Mouse (Mus musculus) forebrain, embryonic 10.5 days (tissue): ENCODE measurements around the gene Ahsa2. TPM values are rescaled to one million over a fixed set of nuclear protein-coding genes. Genes with fewer than 3 reads are reported as not detected.
"Not testable (repeated sequence)": the region's sequence is repeated elsewhere in the genome, so short reads cannot be mapped to it uniquely, and the experiment has no call there.

Source experiments
- DNase-seq: peaks from one replicate; pipeline ENCODE4 v3.0.0-alpha.2; 2017; ENCODE audit warnings: low spot score; ENCODE audit errors: extremely low spot score
- H3K27ac ChIP-seq: fragments of 300-500 bp; sonication (generic); 2 replicates; pipeline ENCODE4 v1.5.1; 2016; ENCODE audit warnings: mild to moderate bottlenecking
- H3K27me3 ChIP-seq: fragments of 300-500 bp; sonication (generic); 2 replicates; pipeline ENCODE4 v1.6.1; 2016; ENCODE audit warnings: mild to moderate bottlenecking; ENCODE audit not compliant: poor library complexity, severe bottlenecking
- H3K36me3 ChIP-seq: fragments of 300-500 bp; sonication (generic); replicated peaks from 2 replicates; pipeline ENCODE4 v1.6.1; 2016; ENCODE audit warnings: mild to moderate bottlenecking, moderate library complexity
- H3K4me1 ChIP-seq: fragments of 300-500 bp; sonication (generic); 2 replicates; pipeline ENCODE4 v1.6.1; 2016
- H3K4me3 ChIP-seq: fragments of 300-500 bp; sonication (generic); 2 replicates; pipeline ENCODE4 v1.5.1; 2016; ENCODE audit warnings: mild to moderate bottlenecking, moderate library complexity
- H3K9me3 ChIP-seq: fragments of 300-500 bp; sonication (generic); 2 replicates; pipeline ENCODE4 v1.6.1; 2016; ENCODE audit warnings: mild to moderate bottlenecking, moderate library complexity
- WGBS: fragments of 180-500 bp; shearing (Covaris S2); methylation state at CpG from one replicate; pipeline ENCODE4 v1.1.7; 2016; 5-methylcytosine and 5-hydroxymethylcytosine counted together
- microRNA-seq: library from miRNA; unstranded; fragments of <30 nt; microRNA quantifications from one replicate; pipeline ENCODE4, GENCODE M21; 2017
- polyA plus RNA-seq: library from polyadenylated mRNA; unstranded; fragments of >200 nt; fragmentation: Nextera tagmentation; extraction: Ambion mirVana; gene quantifications from 2 replicates; pipeline ENCODE4 v1.2.1, GENCODE M21; 2016

The Ahsa2 gene
- polyA plus RNA-seq, 1 experiment from 2014 or later = 119 TPM

DNA sequence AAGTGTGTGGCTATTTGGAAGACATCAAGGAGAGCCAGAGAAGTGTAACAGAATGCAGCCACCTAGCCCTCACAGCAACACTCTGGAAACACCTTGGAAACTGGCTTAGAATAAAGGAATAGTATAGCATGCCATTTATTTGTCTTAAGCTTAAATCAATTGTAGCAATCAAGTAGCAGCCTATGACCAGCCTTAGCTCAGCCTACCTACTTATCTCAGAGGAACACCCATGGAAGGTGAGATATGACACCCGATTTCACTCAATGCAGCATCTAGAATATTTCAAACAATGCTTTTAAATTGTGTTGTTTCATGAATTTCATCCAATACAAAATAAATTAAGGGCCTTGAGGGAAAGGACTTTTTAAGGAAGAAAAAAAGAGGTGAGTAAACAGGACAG lies 7.9 kb downstream of the Ahsa2 start:
- no peak for DNase-seq

DNA sequence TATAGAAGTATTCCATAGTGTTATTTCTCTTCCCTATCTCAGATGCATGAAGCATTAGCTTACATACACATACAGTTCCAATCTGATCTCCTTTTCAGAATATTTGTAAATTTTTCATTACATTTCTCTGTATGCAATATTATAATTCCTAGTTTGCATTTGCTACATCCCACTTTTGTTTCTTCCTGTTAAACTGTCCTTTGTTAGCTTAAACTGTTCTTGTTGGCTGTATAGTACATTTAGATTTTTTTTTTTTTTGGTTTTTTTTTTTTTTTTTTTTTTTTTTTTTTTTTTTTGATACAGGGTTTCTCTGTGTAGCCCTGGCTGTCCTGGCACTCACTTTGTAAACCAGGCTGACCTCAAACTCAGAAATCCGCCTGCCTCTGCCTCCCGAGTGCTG lies 32.0 kb downstream of the Ahsa2 start:
- H3K9me3 ChIP-seq, H3K27ac ChIP-seq, DNase-seq, H3K4me1 ChIP-seq, H3K27me3 ChIP-seq, H3K4me3 ChIP-seq: not testable (repeated sequence)
- WGBS = 92% methylated on average over 2 of the region's 2 CpGs
- H3K36me3 ChIP-seq = peaks cover 68% of the 10 kb centered on the region

More for the DNA sequence above, 7.9 kb downstream of the Ahsa2 start:
- no peak overlapping the region for H3K27ac ChIP-seq
- WGBS = 91% methylated on average over 1 of the region's 1 CpGs
- H3K4me1 ChIP-seq = no peaks in the 10 kb centered on the region
- H3K4me3 ChIP-seq = no peak overlapping the region
- H3K27me3 ChIP-seq = no peaks in the 10 kb centered on the region
- H3K9me3 ChIP-seq = no peaks in the 10 kb centered on the region
- H3K36me3 ChIP-seq = peaks cover 96% of the 10 kb centered on the region

Small RNA genes lying within 50 kb of the gene (microRNA-seq; reads per million reads assigned to microRNA genes)
- gene Gm47279 = not detected

Other genes starting within 250 kb of the Ahsa2 start
- 135 and 146 TPM in 2 replicates for gene Xpo1, start 242.0 kb downstream of the Ahsa2 start, polyA plus RNA-seq
- 21.7 and 26.1 TPM in 2 replicates for gene Usp34, start 191.1 kb downstream of the Ahsa2 start, polyA plus RNA-seq
- not detected in 2 replicates for gene 1700093K21Rik, start 23.1 kb upstream of the Ahsa2 start, polyA plus RNA-seq
- gene 0610010F05Rik, start 135.6 kb upstream of the Ahsa2 start, polyA plus RNA-seq = 38.7 and 44.3 TPM in 2 replicates
- 26.0 and 26.1 TPM in 2 replicates for gene Pus10, start 167.6 kb upstream of the Ahsa2 start, polyA plus RNA-seq
- 29.4 and 31.5 TPM in 2 replicates for gene Pex13, start 167.9 kb upstream of the Ahsa2 start, polyA plus RNA-seq